Mouse (Mus musculus): Measurements from ENCODE around the gene Nelfb.
A peak's percentile ranks its signal among the peaks of the same experiment; 100 is the strongest.

Gene Nelfb

GRCm38 (mm10) chr2:25196172-25196954 lies 14.9 kb downstream of the Nelfb start, which contains the start of gene Tor4a:
Gene Tor4a (minus strand): TSS chr2:25196886.
- peak; percentile 76 for DNase-seq (ENCODE audit: low read depth)

DNA sequence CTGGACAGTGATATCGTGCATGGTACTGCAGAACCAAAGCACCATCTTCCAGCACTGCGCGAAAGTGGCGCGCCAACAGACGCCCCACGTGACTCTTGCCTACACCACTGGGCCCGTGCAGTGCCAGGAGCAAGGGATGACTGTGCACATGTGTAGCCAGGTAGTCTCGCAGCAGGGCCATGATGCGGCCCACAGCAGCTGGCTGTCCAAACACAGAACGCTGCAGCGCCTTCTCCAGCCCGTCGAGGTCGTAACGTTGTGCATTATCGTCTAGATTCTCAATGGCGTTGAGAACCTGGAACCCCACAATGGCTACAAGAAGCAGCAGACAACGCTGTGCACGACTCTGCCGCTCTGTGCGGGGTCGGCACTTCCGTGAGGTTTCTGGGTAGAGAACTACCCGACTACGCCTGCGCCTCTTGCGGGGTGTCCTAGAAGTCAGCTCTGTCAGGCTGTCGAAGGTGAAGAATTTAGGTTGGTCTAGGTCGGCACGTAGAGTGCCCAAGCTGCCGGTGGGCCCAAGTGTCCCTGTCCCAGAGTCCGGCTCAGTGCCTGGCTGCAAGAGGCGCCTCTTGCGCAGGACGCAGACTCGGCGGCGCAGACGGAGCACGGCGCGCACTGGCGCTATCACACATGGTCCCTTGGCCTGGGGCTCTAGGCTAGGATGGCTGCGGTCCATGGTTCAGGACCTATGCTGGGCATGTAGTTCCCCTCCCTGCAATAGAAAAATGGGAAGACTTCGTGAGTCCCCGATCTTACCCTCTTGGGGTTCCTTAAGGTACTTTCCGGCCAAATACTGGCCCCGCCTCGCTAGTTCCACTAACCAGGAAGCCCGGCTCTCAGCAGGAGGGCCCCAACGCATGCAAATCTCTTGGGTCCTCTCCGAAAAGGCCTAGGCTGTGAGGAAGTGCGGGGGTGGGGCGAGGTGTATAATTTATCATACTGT lies 15.8 kb downstream of the Nelfb start:
- no peak for DNase-seq (ENCODE audit: low read depth)

DNA sequence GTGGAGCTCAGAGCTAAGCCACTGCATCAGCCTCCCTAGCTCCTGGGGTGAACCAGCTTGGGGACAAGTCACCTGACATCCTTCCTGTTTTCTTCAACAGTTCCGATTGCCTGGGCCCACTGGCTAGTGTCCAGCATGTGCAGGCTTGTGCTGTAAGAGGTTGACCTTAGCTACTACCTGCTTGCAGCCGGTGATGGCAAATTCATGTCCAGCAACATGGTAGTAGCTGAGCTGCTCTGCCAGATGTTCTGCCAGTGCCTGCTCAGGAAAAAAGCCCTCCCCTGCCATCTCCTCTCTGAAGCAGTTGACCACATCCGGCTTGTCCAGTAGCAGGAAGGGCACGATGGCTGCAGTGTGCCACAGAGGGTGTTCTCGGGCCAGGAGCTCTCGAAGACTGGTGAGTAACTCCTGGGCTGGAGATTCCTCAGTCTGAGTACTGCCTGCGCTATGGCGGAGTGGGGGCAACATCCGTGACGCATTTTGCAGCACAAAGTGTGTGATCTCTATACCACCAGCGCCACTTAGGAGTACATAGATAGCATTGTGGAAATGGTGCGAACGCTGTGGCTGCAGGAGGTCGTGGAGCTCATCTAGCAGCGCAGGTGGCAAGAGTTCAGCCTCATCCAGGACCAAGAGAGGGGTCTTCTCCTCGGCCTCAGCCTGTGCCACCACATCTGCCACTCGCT lies 16.7 kb downstream of the Nelfb start:
- DNase-seq (ENCODE audit: low read depth): no peak

DNA sequence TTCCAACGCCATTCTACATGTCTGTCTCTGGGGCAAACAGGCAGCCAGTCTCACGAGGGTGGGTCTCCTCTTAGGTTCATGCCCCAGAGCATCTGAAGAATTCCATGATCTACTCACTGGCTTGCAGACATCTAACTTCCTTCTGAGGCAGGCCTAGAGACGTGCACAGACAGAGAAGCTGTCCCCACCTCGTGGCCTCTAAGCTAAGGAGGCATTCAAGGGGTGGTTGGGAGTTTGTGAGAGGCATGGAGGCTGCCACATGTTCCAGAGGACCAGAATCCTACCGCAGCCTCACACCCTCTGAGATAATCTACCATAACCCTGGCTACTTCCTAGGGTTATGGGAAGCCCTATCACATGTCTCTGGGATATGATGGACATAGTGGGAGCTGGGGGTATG lies 17.3 kb downstream of the Nelfb start:
- no peak for DNase-seq (ENCODE audit: low read depth)

- DNase-seq (ENCODE audit: low read depth): peak; percentile 87
Observed at GRCm38 (mm10) chr2:25193330-25193770, 17.9 kb downstream of the Nelfb start.

DNA sequence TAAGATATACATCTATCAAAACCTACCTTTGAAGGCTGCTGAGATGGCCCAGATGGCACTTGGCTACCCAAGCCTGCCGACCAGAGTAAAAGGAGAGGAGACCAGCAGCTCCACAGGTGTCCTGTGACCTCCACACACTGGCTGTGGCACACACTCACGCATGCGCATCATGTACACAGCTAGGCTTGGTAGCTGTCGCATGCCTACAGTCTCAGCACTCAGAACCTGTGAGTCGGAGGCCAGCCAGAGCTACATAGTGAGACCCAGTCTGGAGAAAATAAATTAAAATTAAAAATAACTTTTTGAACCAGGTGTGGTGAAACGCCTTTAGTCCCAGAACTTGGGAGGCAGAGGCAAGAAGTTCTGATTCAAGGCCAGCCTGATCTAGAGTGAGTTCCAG lies 23.4 kb downstream of the Nelfb start:
- DNase-seq (ENCODE audit: low read depth): no peak

DNA sequence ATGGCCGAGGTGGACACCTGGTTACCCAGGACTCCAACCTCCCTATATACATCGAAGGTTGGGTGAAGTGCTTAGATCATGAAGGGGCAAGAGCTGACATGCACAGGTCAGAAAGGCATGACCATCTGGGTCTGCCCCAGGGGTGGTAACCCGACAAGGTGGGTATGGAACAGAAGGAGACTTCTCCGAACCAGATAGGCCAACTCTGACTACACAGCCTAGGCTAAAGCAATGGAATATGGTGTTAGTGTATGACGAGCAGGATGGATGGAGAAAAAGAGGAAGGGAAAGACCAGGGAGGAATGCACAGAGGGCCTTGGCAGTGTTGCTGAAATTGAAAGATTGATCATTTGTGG lies 24.7 kb downstream of the Nelfb start:
- DNase-seq (ENCODE audit: low read depth): no peak

DNA sequence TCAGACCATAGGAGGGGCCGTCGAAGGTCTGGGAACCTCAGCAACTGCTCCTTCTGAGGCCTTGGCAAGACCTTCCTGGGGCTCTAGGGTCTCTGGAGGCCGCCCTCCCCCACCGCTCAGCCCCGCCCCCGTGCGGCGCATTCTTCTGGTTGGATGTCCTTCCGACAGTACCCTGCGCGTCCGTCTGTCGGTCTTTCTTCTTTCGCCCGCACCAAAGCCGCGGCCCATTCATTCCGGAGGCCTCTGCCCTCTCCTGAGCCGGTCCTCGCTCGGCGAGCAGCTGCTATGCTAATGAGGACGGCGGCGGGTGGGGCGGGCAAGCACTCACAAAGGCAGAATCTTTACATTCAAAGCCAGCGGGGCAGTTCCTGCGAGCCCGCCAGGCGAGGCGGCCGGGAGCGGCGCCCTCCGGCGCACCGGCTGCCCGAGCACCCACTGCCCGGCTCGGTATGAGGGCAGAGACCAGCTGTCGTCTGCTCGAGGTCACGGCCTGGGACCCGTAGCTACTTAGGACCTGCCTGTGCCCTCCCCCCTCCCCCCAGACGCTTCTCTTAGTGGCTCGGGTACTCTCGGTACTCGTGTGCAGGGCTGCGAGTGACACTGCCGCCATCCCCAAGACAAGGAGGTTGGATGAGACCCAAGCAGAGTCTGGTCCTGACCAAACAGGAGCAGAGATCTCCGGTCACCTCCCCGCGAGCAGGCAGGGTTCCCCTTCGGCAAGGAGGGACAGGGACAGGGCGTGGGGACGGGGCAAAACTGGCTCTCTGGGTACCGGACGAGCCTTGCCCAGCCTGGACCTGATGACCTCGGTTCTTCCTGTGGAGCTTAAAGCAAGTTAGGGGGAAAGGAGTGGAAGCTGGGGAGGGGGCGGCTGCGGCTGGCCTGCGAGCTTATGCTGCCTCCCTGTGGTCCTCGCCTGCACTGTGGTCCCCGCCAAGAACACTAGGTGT lies 25.4 kb downstream of the Nelfb start:
- DNase-seq (ENCODE audit: low read depth): no peak

- no peak for DNase-seq (ENCODE audit: low read depth)
Observed at GRCm38 (mm10) chr2:25184496-25184895, 26.8 kb downstream of the Nelfb start.

DNA sequence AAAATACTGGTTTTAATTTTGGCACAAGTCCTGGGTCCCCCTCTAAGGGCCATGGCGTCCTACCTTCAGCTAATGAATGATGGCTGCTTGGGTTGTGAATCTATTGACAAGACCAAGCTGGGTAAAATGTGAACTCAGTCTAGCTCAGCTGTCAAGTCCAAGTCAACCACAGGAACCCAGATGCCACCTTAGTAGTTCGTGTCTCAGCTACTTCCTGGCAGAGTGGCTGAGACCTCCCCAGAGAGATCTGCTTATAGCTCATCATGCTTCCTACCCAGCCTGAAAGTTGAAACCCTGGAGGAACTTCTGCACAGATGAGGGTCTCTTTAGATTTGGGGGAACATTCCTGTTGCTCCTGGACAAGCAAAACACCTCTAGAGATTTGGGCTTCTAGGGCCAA lies 28.0 kb downstream of the Nelfb start:
- DNase-seq (ENCODE audit: low read depth): no peak

GRCm38 (mm10) chr2:25182664-25183063 lies 28.6 kb downstream of the Nelfb start:
- no peak for DNase-seq (ENCODE audit: low read depth)

- DNase-seq (ENCODE audit: low read depth): no peak
Observed at GRCm38 (mm10) chr2:25181891-25182397, 29.3 kb downstream of the Nelfb start.

DNA sequence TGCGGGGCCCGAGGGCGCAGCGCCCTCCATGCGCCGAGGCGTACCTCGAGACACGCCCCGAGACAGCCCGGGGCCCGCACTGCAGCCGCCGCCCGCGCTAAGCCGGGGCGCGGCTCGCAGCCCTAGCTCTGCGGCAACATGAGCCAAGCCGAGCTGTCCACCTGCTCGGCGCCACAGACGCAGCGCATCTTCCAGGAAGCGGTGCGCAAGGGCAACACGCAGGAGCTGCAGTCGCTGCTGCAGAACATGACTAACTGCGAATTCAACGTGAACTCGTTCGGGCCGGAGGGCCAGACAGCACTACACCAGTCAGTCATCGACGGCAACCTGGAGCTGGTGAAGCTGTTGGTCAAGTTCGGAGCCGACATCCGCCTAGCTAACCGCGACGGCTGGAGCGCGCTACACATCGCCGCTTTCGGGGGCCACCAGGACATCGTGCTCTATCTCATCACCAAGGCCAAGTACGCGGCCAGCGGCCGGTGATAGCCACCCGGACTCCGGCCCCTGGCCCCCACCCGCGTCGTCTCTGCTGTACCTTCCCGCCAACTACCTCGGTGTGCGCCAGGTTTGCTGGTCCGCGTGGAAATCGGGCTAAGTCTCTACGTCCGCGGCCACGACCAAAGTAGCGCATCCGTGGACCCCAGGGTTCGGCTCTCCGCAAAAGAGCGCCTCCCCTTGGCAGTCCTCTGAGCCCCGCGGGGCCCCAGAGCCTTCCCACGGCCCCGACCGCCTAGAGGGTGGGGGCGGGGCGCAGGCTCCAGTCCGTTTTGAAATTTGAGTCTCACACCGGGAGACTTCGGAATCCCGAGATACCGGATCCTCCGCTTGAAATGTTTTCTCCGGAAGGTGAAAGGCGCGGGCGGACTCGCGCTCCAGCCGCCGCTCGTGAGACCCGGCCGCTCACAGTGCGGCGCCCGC lies 30.1 kb downstream of the Nelfb start:
- DNase-seq (ENCODE audit: low read depth): no peak

- DNase-seq (ENCODE audit: low read depth): no peak
Observed at GRCm38 (mm10) chr2:25180478-25180903, 30.8 kb downstream of the Nelfb start, which contains the start of gene Nrarp. Gene Nrarp (plus strand): TSS chr2:25180758.

DNA sequence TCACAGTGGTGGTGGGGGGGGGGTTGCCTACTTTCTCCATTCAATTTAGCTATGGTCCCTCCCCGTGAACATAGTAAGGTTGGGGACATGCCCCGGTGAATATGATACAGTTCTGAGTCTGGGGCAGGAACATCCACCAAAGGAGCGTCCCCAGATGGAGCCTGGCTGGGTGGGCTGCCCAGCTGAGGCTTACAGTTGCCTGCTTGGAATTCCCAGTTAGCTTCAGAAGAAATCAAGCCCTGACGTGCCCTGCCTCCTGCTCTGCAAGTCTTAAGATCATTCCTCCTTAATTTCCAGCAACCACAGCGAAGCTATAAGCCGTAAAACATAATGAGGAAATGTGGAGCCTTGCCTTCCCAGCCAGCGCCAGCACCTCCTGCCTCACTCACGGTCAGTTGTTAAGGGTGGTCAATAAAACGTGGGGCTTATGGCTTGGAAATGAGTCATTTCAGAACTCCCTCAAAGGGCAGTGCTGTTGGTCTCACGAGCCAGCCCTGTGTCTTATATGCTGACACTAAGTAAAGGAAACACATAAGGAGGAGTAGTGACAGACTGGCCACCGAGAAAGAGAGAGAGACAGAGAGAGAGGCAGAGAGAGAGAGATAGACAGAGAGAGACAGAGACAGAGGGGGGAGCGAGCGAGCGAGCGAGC lies 31.6 kb downstream of the Nelfb start:
- no peak for DNase-seq (ENCODE audit: low read depth)

- DNase-seq (ENCODE audit: low read depth): no peak
Observed at GRCm38 (mm10) chr2:25178285-25178972, 32.9 kb downstream of the Nelfb start.

- peak; percentile 77 for DNase-seq (ENCODE audit: low read depth)
Observed at GRCm38 (mm10) chr2:25177685-25178084, 33.6 kb downstream of the Nelfb start.

- DNase-seq (ENCODE audit: low read depth): no peak
Observed at GRCm38 (mm10) chr2:25177076-25177475, 34.2 kb downstream of the Nelfb start.

DNA sequence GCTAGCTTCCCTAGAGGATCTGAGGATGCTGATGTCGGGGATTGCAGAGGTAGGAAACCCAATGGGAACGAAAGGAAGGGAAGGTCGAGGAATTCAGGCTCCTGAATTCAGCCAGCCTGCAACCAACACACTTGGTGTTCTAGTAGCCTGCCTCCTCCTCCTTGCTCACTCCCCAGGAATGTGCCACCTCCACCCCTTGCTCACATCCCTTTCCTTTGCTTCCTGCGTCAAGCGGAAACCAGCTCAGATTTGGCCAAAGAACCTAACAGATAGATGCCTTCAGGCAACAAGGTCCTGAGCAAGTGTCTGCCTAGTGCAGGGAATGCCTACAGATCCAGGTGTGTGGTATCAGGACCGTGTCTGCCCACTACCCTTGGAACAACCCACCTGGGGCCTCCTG lies 34.7 kb downstream of the Nelfb start:
- no peak for DNase-seq (ENCODE audit: low read depth)
